Mouse (Mus musculus) G1E (cell line): ENCODE results near the gene Prdm10. TPM values are rescaled to one million over a fixed set of nuclear protein-coding genes. Genes with fewer than 3 reads are reported as not detected.

Experiments used
- ATAC-seq: 2 replicates; pipeline ENCODE4 v1.8.0; 2016; ENCODE audit warnings: mild to moderate bottlenecking; ENCODE audit not compliant: insufficient number of reproducible peaks, poor library complexity, low FRiP score, severe bottlenecking; ENCODE audit errors: extremely low read depth
- DNase-seq: peaks from one replicate; pipeline ENCODE4 v3.0.0; 2012; ENCODE audit warnings: low spot score
- H3K27me3 ChIP-seq: 2 replicates; pipeline ENCODE4 v1.6.1; 2012; ENCODE audit warnings: mild to moderate bottlenecking, low read length, inconsistent platforms; ENCODE audit not compliant: insufficient read depth
- H3K36me3 ChIP-seq: replicated peaks from 2 replicates; pipeline ENCODE3; 2012; ENCODE audit warnings: mild to moderate bottlenecking, inconsistent platforms
- H3K4me1 ChIP-seq: 2 replicates; pipeline ENCODE4 v1.6.1; 2012; ENCODE audit warnings: low read depth, low read length, inconsistent platforms, mixed read lengths; ENCODE audit not compliant: insufficient read depth
- H3K4me3 ChIP-seq: 2 replicates; pipeline ENCODE4 v1.5.1; 2012; ENCODE audit warnings: low read depth, mild to moderate bottlenecking, inconsistent platforms, low read length, moderate library complexity, mixed read lengths
- H3K9me3 ChIP-seq: replicated peaks from 2 replicates; pipeline ENCODE4 v1.6.1; 2012; ENCODE audit warnings: inconsistent platforms
- CTCF ChIP-seq: IDR thresholded peaks from 2 replicates; pipeline ENCODE4 v1.5.1; 2012; ENCODE audit warnings: low read depth, low read length, inconsistent platforms, mixed read lengths
- GATA1 ChIP-seq: IDR thresholded peaks from 2 replicates; pipeline ENCODE4 v1.6.1; 2012; ENCODE audit warnings: borderline replicate concordance, low read length, inconsistent platforms, mixed read lengths
- GATA2 ChIP-seq: IDR thresholded peaks from 2 replicates; pipeline ENCODE4 v1.6.1; 2012; ENCODE audit warnings: low read depth, low read length, inconsistent platforms, borderline replicate concordance
- POLR2AphosphoS5 ChIP-seq: IDR thresholded peaks from 2 replicates; pipeline ENCODE4 v1.6.1; 2012; ENCODE audit warnings: low read depth, low read length, inconsistent platforms; ENCODE audit not compliant: insufficient replicate concordance
- TAL1 ChIP-seq: conservative IDR thresholded peaks from 2 replicates; pipeline ENCODE4 v1.6.1; 2012; ENCODE audit warnings: low read depth, low read length, inconsistent platforms, mixed read lengths
- polyA plus RNA-seq: library from polyadenylated mRNA; stranded (reverse); fragments of >175 nt; gene quantifications from 2 replicates; pipeline ENCODE4 v1.2.3, GENCODE M21; 2012
- total RNA-seq, 2 experiments: library from RNA; stranded (forward) in 1 of 2; stranded (reverse) in 1 of 2; fragments of 200-1000 nt in 1 of 2; fragments of >200 nt in 1 of 2; fragmentation: Nextera tagmentation in 1 of 2; gene quantifications; 2 replicates each; pipeline ENCODE4 v1.2.3; 2014 to 2017

The Prdm10 gene
- total and polyA plus RNA-seq, 3 experiments: 5.3 to 19.9 (median 9.9) TPM

GRCm38 (mm10) chr9:31247447-31248220 lies 32.7 kb upstream of the Prdm10 start:
- H3K4me3 ChIP-seq: no peak overlapping the region
- no peaks in the 10 kb centered on the region for H3K27me3 ChIP-seq
- no peak for ATAC-seq
- DNase-seq: no peak
- no peaks in the 10 kb centered on the region for H3K36me3 ChIP-seq
- H3K9me3 ChIP-seq: no peaks in the 10 kb centered on the region
- peaks cover 40% of the 10 kb centered on the region for H3K4me1 ChIP-seq
- TF ChIP-seq CTCF (no peak), POLR2AphosphoS5 (no peak), GATA2 (no peak), TAL1 (no peak)

DNA sequence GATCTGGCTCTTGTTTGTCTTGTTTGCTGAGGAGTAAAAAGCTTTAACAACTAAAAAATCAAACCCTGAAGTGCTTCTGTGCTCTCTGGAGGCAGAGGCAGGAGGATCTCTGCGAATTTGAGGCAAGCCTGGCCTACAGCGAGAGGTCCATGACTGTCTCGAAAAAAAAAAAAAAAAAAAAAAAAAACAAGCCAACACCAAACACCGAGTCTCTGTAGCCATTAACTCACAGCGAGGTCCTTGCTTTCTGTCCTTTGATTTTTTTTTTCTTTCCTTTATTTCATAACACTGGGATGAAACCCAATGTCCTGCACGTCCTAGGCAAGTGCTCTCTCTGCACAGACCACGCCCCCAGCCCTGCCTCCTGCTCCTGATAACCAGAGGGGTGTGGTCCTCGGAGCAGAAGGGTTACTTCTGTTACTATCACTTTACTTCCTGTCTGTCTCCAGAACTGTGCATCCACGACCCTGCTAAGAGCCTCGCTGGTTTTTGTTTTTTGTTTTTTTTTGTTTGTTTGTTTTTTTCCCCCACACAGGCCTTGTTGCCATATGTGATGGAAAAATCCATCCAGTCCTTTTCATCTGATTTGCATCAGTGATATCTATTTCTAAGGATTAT lies 28.0 kb upstream of the Prdm10 start:
- ATAC-seq (peak; percentile 68), DNase-seq (peak; percentile 26)
- H3K4me3 ChIP-seq: peak overlapping the region; percentile 30; the same call in 1 of the 2 replicates
- TF ChIP-seq CTCF (no peak), GATA2 (no peak), POLR2AphosphoS5 (no peak), GATA1 (no peak), TAL1 (peak; percentile 18; the same call in 1 of the 2 replicates)
- peaks cover 53% of the 10 kb centered on the region for H3K4me1 ChIP-seq
- no peaks in the 10 kb centered on the region for H3K9me3 ChIP-seq
- no peaks in the 10 kb centered on the region for H3K36me3 ChIP-seq
- H3K27me3 ChIP-seq: no peaks in the 10 kb centered on the region

DNA sequence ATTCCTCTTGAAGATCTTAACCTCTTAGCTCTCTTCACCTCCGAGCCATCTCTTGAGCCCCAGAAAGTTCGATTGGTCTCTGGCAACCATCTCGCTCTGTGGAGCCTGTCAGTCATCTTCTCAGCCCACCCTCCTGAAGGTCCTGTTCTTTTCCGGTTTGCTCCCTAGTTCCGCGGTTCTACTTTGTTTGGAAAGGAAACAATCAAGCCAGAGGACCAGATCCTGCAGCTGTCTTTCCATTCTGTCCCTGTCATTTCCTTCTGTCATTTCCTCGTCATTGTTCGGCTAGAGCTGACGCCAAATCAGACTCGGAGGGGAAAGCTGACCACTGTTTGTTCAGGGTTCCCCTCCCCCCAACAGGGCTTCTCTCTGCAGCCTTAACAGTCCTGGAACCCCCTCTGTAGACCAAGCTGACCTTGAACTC lies 27.0 kb upstream of the Prdm10 start:
- H3K4me3 ChIP-seq: peak overlapping the region; percentile 67
- ATAC-seq (no peak), DNase-seq (no peak)
- H3K9me3 ChIP-seq: no peaks in the 10 kb centered on the region
- H3K27me3 ChIP-seq: no peaks in the 10 kb centered on the region
- peaks cover 57% of the 10 kb centered on the region for H3K4me1 ChIP-seq
- TF ChIP-seq GATA1 (no peak), POLR2AphosphoS5 (no peak; the same call in 1 of the 2 replicates), GATA2 (no peak), CTCF (no peak), TAL1 (no peak)
- no peaks in the 10 kb centered on the region for H3K36me3 ChIP-seq

GRCm38 (mm10) chr9:31253866-31254696 lies 26.3 kb upstream of the Prdm10 start:
- Histone ChIP-seq H3K4me3 (peak overlapping the region; percentile 67), H3K36me3 (no peaks in the 10 kb centered on the region), H3K27me3 (no peaks in the 10 kb centered on the region), H3K4me1 (peaks cover 59% of the 10 kb centered on the region), H3K9me3 (no peaks in the 10 kb centered on the region)
- TF ChIP-seq GATA1 (no peak), POLR2AphosphoS5 (no peak), TAL1 (no peak), CTCF (no peak), GATA2 (no peak)
- ATAC-seq (no peak), DNase-seq (no peak)

DNA sequence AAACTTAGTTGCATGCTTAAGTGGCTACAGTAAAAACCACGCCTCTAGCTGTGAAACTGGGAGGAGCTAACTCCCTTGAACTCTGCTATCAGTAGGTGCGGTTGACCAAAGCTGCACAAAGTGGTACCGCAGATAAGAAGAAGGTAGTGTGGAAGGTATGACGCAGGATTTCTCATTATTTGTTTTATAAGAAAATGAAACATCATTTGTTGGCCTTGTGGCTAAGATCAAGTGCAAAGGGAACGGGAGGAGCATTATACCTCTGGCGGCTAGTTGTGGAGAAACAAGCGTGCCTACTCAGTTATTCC lies 25.7 kb upstream of the Prdm10 start:
- TF ChIP-seq POLR2AphosphoS5 (no peak), TAL1 (peak; percentile 94)
- Histone ChIP-seq H3K4me1 (peaks cover 65% of the 10 kb centered on the region), H3K9me3 (no peaks in the 10 kb centered on the region), H3K4me3 (peak overlapping the region; percentile 67; the same call in 1 of the 2 replicates), H3K27me3 (no peaks in the 10 kb centered on the region), H3K36me3 (no peaks in the 10 kb centered on the region)
- DNase-seq: no peak
- ATAC-seq: peak; percentile 82

- TF ChIP-seq TAL1 (peak; percentile 69), GATA1 (no peak)
- Histone ChIP-seq H3K4me3 (peak overlapping the region; percentile 31; the same call in 1 of the 2 replicates), H3K9me3 (no peaks in the 10 kb centered on the region), H3K4me1 (peaks cover 76% of the 10 kb centered on the region), H3K36me3 (no peaks in the 10 kb centered on the region), H3K27me3 (no peaks in the 10 kb centered on the region)
- DNase-seq (no peak), ATAC-seq (0 out of 2 replicates have a peak, but pooled peaks have one; percentile 1)
These were observed 24.4 kb upstream of the Prdm10 start for GRCm38 (mm10) chr9:31255953-31256352.
